Mouse (Mus musculus): ENCODE data around the gene Fbxo33. TPM values are rescaled to one million over a fixed set of nuclear protein-coding genes. Genes with fewer than 3 reads are reported as not detected.
A peak's percentile ranks its signal among the peaks of the same experiment; 100 is the strongest.
"Not testable (repeated sequence)": the region's sequence is repeated elsewhere in the genome, so short reads cannot be mapped to it uniquely, and the experiment has no call there.

Gene Fbxo33
- polyA plus RNA-seq, 1 experiment from 2014 or later, result 9.8 TPM

GRCm38 (mm10) chr12:59248969-59249368 is 29.4 kb upstream of the Fbxo33 start:
- Histone ChIP-seq H3K36me3 (ENCODE audit: control insufficient read depth, insufficient read depth, low read length) (no peaks in the 10 kb centered on the region), H3K4me3 (ENCODE audit: low read depth, low read length) (no peak overlapping the region), H3K9me3 (ENCODE audit: control insufficient read depth, low read length) (no peaks in the 10 kb centered on the region), H3K9ac (ENCODE audit: low read length) (no peak overlapping the region), H3K4me1 (ENCODE audit: control insufficient read depth, insufficient read depth, low read length) (no peaks in the 10 kb centered on the region), H3K27ac (ENCODE audit: low read depth, low read length) (no peak overlapping the region), H3K4me2 (ENCODE audit: low read depth) (no peak overlapping the region), H3K27me3 (ENCODE audit: control insufficient read depth, insufficient read depth, low read length) (no peaks in the 10 kb centered on the region)
- no peak for ATAC-seq (ENCODE audit: insufficient read depth, low FRiP score, low TSS enrichment)
- no peak for DNase-seq (ENCODE audit: low spot score)
- 90% methylated on average over 1 of the region's 1 CpGs for WGBS

GRCm38 (mm10) chr12:59241031-59241430 is 21.5 kb upstream of the Fbxo33 start:
- not testable (repeated sequence) for H3K27me3 ChIP-seq (ENCODE audit: control insufficient read depth, insufficient read depth, low read length); ATAC-seq (ENCODE audit: insufficient read depth, low FRiP score, low TSS enrichment); H3K9me3 ChIP-seq (ENCODE audit: control insufficient read depth, low read length); H3K36me3 ChIP-seq (ENCODE audit: control insufficient read depth, insufficient read depth, low read length); DNase-seq (ENCODE audit: low spot score); H3K4me2 ChIP-seq (ENCODE audit: low read depth); H3K9ac ChIP-seq (ENCODE audit: low read length); H3K27ac ChIP-seq (ENCODE audit: low read depth, low read length); H3K4me3 ChIP-seq (ENCODE audit: low read depth, low read length); H3K4me1 ChIP-seq (ENCODE audit: control insufficient read depth, insufficient read depth, low read length)
- 89% methylated on average over 8 of the region's 8 CpGs for WGBS

GRCm38 (mm10) chr12:59238434-59238833 is 18.9 kb upstream of the Fbxo33 start:
- 87% methylated on average over 5 of the region's 5 CpGs for WGBS

GRCm38 (mm10) chr12:59228401-59228800 is 8.9 kb upstream of the Fbxo33 start:
- Histone ChIP-seq H3K9me3 (ENCODE audit: control insufficient read depth, low read length) (no peaks in the 10 kb centered on the region), H3K27me3 (ENCODE audit: control insufficient read depth, insufficient read depth, low read length) (no peaks in the 10 kb centered on the region), H3K4me2 (ENCODE audit: low read depth) (no peak overlapping the region), H3K36me3 (ENCODE audit: control insufficient read depth, insufficient read depth, low read length) (no peaks in the 10 kb centered on the region), H3K4me1 (ENCODE audit: control insufficient read depth, insufficient read depth, low read length) (no peaks in the 10 kb centered on the region), H3K4me3 (ENCODE audit: low read depth, low read length) (no peak overlapping the region), H3K27ac (ENCODE audit: low read depth, low read length) (no peak overlapping the region), H3K9ac (ENCODE audit: low read length) (no peak overlapping the region)
- WGBS, result 95% methylated on average over 5 of the region's 5 CpGs
- ATAC-seq (ENCODE audit: insufficient read depth, low FRiP score, low TSS enrichment), result no peak
- DNase-seq (ENCODE audit: low spot score), result no peak

More at GRCm38 (mm10) chr12:59238434-59238833, 18.9 kb upstream of the Fbxo33 start:
- H3K9ac ChIP-seq (ENCODE audit: low read length), result no peak overlapping the region
- H3K4me1 ChIP-seq (ENCODE audit: control insufficient read depth, insufficient read depth, low read length), result no peaks in the 10 kb centered on the region
- H3K9me3 ChIP-seq (ENCODE audit: control insufficient read depth, low read length), result no peaks in the 10 kb centered on the region
- H3K4me3 ChIP-seq (ENCODE audit: low read depth, low read length), result no peak overlapping the region
- H3K27ac ChIP-seq (ENCODE audit: low read depth, low read length), result no peak overlapping the region
- DNase-seq (ENCODE audit: low spot score), result no peak
- no peaks in the 10 kb centered on the region for H3K27me3 ChIP-seq (ENCODE audit: control insufficient read depth, insufficient read depth, low read length)
- no peak overlapping the region for H3K4me2 ChIP-seq (ENCODE audit: low read depth)
- no peak for ATAC-seq (ENCODE audit: insufficient read depth, low FRiP score, low TSS enrichment)
- no peaks in the 10 kb centered on the region for H3K36me3 ChIP-seq (ENCODE audit: control insufficient read depth, insufficient read depth, low read length)

- peak overlapping the region; percentile 77 for H3K27ac ChIP-seq (ENCODE audit: low read depth, low read length)
- whole genome bisulfite sequencing, result under 1% methylated on average over 61 of the region's 69 CpGs
- no peaks in the 10 kb centered on the region for H3K9me3 ChIP-seq (ENCODE audit: control insufficient read depth, low read length)
- DNase-seq (ENCODE audit: low spot score) (peak; percentile 61), ATAC-seq (ENCODE audit: insufficient read depth, low FRiP score, low TSS enrichment) (peak; percentile 51)
- peak overlapping the region; percentile 92 for H3K4me3 ChIP-seq (ENCODE audit: low read depth, low read length)
- H3K27me3 ChIP-seq (ENCODE audit: control insufficient read depth, insufficient read depth, low read length), result no peaks in the 10 kb centered on the region
- H3K4me2 ChIP-seq (ENCODE audit: low read depth), result peak overlapping the region; percentile 87
- H3K9ac ChIP-seq (ENCODE audit: low read length), result peak overlapping the region; percentile 63
- no peaks in the 10 kb centered on the region for H3K36me3 ChIP-seq (ENCODE audit: control insufficient read depth, insufficient read depth, low read length)
- peaks cover 10% of the 10 kb centered on the region; the same call in 1 of the 2 replicates for H3K4me1 ChIP-seq (ENCODE audit: control insufficient read depth, insufficient read depth, low read length)
Measured at GRCm38 (mm10) chr12:59218640-59219321, 744 bp downstream of the Fbxo33 start.

- H3K27me3 ChIP-seq (ENCODE audit: control insufficient read depth, insufficient read depth, low read length), result no peaks in the 10 kb centered on the region
- H3K4me2 ChIP-seq (ENCODE audit: low read depth), result peak overlapping the region; percentile 87; the same call in 1 of the 2 replicates
- no peak overlapping the region for H3K9ac ChIP-seq (ENCODE audit: low read length)
- no peak overlapping the region for H3K27ac ChIP-seq (ENCODE audit: low read depth, low read length)
- H3K36me3 ChIP-seq (ENCODE audit: control insufficient read depth, insufficient read depth, low read length), result no peaks in the 10 kb centered on the region
- DNase-seq (ENCODE audit: low spot score) (no peak), ATAC-seq (ENCODE audit: insufficient read depth, low FRiP score, low TSS enrichment) (no peak)
- H3K4me1 ChIP-seq (ENCODE audit: control insufficient read depth, insufficient read depth, low read length), result peaks cover 10% of the 10 kb centered on the region; the same call in 1 of the 2 replicates
- 85% methylated on average over 3 of the region's 3 CpGs for WGBS
- H3K4me3 ChIP-seq (ENCODE audit: low read depth, low read length), result no peak overlapping the region
- H3K9me3 ChIP-seq (ENCODE audit: control insufficient read depth, low read length), result 0 out of 2 replicates have a peak, but pooled peaks cover 3% of the 10 kb centered on the region
Measured at GRCm38 (mm10) chr12:59217331-59217730, 2.2 kb downstream of the Fbxo33 start.

- no peak for DNase-seq (ENCODE audit: low spot score)
- Histone ChIP-seq H3K4me1 (ENCODE audit: control insufficient read depth, insufficient read depth, low read length) (peaks cover 10% of the 10 kb centered on the region; the same call in 1 of the 2 replicates), H3K36me3 (ENCODE audit: control insufficient read depth, insufficient read depth, low read length) (no peaks in the 10 kb centered on the region), H3K4me2 (ENCODE audit: low read depth) (no peak overlapping the region), H3K9ac (ENCODE audit: low read length) (no peak overlapping the region), H3K4me3 (ENCODE audit: low read depth, low read length) (no peak overlapping the region), H3K9me3 (ENCODE audit: control insufficient read depth, low read length) (0 out of 2 replicates have a peak, but pooled peaks cover 3% of the 10 kb centered on the region), H3K27ac (ENCODE audit: low read depth, low read length) (no peak overlapping the region), H3K27me3 (ENCODE audit: control insufficient read depth, insufficient read depth, low read length) (no peaks in the 10 kb centered on the region)
- 85% methylated on average over 6 of the region's 6 CpGs for WGBS
- no peak for ATAC-seq (ENCODE audit: insufficient read depth, low FRiP score, low TSS enrichment)
Measured at GRCm38 (mm10) chr12:59216676-59217266, 2.8 kb downstream of the Fbxo33 start.

GRCm38 (mm10) chr12:59216176-59216575 is 3.3 kb downstream of the Fbxo33 start:
- Histone ChIP-seq H3K4me2 (ENCODE audit: low read depth) (no peak overlapping the region), H3K9ac (ENCODE audit: low read length) (no peak overlapping the region), H3K36me3 (ENCODE audit: control insufficient read depth, insufficient read depth, low read length) (no peaks in the 10 kb centered on the region), H3K27ac (ENCODE audit: low read depth, low read length) (no peak overlapping the region), H3K4me1 (ENCODE audit: control insufficient read depth, insufficient read depth, low read length) (peaks cover 10% of the 10 kb centered on the region; the same call in 1 of the 2 replicates), H3K9me3 (ENCODE audit: control insufficient read depth, low read length) (0 out of 2 replicates have a peak, but pooled peaks cover 3% of the 10 kb centered on the region), H3K4me3 (ENCODE audit: low read depth, low read length) (no peak overlapping the region), H3K27me3 (ENCODE audit: control insufficient read depth, insufficient read depth, low read length) (no peaks in the 10 kb centered on the region)
- DNase-seq (ENCODE audit: low spot score), result no peak
- no peak for ATAC-seq (ENCODE audit: insufficient read depth, low FRiP score, low TSS enrichment)
- 93% methylated on average over 4 of the region's 4 CpGs for WGBS

- Histone ChIP-seq H3K4me2 (ENCODE audit: low read depth) (no peak overlapping the region), H3K27me3 (ENCODE audit: control insufficient read depth, insufficient read depth, low read length) (no peaks in the 10 kb centered on the region), H3K9me3 (ENCODE audit: control insufficient read depth, low read length) (0 out of 2 replicates have a peak, but pooled peaks cover 2% of the 10 kb centered on the region), H3K9ac (ENCODE audit: low read length) (no peak overlapping the region), H3K4me1 (ENCODE audit: control insufficient read depth, insufficient read depth, low read length) (no peaks in the 10 kb centered on the region), H3K27ac (ENCODE audit: low read depth, low read length) (no peak overlapping the region), H3K36me3 (ENCODE audit: control insufficient read depth, insufficient read depth, low read length) (no peaks in the 10 kb centered on the region), H3K4me3 (ENCODE audit: low read depth, low read length) (no peak overlapping the region)
- WGBS, result 98% methylated on average over 1 of the region's 1 CpGs
- ATAC-seq (ENCODE audit: insufficient read depth, low FRiP score, low TSS enrichment), result no peak
- DNase-seq (ENCODE audit: low spot score), result no peak
Measured at GRCm38 (mm10) chr12:59207814-59208213, 11.7 kb downstream of the Fbxo33 start.

Measured in neural tube, embryonic 11.5 days (tissue).